Mouse (Mus musculus): ENCODE results near the gene Gm20918. TPM values are rescaled to one million over a fixed set of nuclear protein-coding genes. Genes with fewer than 3 reads are reported as not detected.
"Not testable (repeated sequence)": the region's sequence is repeated elsewhere in the genome, so short reads cannot be mapped to it uniquely, and the experiment has no call there.

Gene Gm20918
- not detected in 2 replicates for polyA plus RNA-seq (2012; rRNA removed)

DNA sequence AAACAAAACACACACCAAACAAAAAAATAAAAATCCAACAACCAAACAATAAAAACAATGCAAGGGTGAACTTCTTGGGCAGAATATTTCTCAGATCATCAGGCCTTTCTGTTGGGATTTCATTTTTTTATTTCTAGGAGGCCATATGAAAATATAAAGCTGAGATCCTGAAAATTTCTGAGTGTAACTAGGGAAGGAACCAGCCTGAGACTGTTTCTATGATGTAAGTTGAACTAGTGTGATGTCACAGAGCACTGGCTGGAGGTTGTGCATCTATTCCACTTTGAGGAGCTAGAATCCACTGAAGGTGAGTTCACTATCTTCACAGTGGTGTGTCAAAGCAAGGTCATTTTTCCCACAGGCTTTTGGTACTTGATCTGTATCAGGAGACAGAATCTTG is at the start of gene Gm20918:
TSS of gene Gm20918 (plus strand) at position 301 of the 400 bp plus-strand sequence.
- not testable (repeated sequence) for H3K27ac ChIP-seq (ENCODE audit: insufficient read depth, low read depth, low read length); H3K36me3 ChIP-seq (ENCODE audit: control insufficient read depth, insufficient read depth, low read length); DNase-seq; H3K27me3 ChIP-seq (replicated peaks; ENCODE audit: control insufficient read depth, insufficient read depth, low read length); H3K4me1 ChIP-seq (ENCODE audit: control insufficient read depth, insufficient read depth, low read length); H3K4me3 ChIP-seq (ENCODE audit: insufficient read depth, low read depth, low read length)

Other genes with a start within 250 kb of the Gm20918 start
- not detected in 2 replicates for gene Gm21820, start 205.5 kb downstream of the Gm20918 start, polyA plus RNA-seq (2012; rRNA removed)